Mouse (Mus musculus) forebrain, embryonic 14.5 days (tissue): ENCODE results near the gene Tbc1d22a. TPM values are rescaled to one million over a fixed set of nuclear protein-coding genes. Genes with fewer than 3 reads are reported as not detected.
A peak's percentile ranks its signal among the peaks of the same experiment; 100 is the strongest.

ENCODE experiments used
- ATAC-seq: fragments of 200-750 bp; cut with Nextera tagmentation; 2 replicates; pipeline ENCODE4 v1.8.0; 2017; ENCODE audit warnings: mild to moderate bottlenecking, moderate library complexity
- DNase-seq: peaks from one replicate; pipeline ENCODE4 v3.0.0-alpha.2; 2015; ENCODE audit warnings: low spot score
- H3K27ac ChIP-seq: fragments of 300-500 bp; sonication (generic); 2 replicates; pipeline ENCODE4 v1.5.1; 2014; ENCODE audit warnings: low read depth, mild to moderate bottlenecking, control low read depth, low read length, moderate library complexity
- H3K27me3 ChIP-seq: fragments of 300-500 bp; sonication (generic); replicated peaks from 2 replicates; pipeline ENCODE4 v1.6.1; 2014; ENCODE audit warnings: low read length, control low read depth, mixed read lengths; ENCODE audit not compliant: control insufficient read depth, insufficient read depth
- H3K36me3 ChIP-seq: fragments of 300-500 bp; sonication (generic); 2 replicates; pipeline ENCODE4 v1.6.1; 2014; ENCODE audit warnings: low read length, control low read depth; ENCODE audit not compliant: control insufficient read depth, insufficient read depth
- H3K4me1 ChIP-seq: fragments of 300-500 bp; sonication (generic); 2 replicates; pipeline ENCODE4 v1.6.1; 2014; ENCODE audit warnings: antibody characterized with exemption, low read length, control low read depth; ENCODE audit not compliant: control insufficient read depth, insufficient read depth
- H3K4me2 ChIP-seq: fragments of 300-500 bp; sonication (generic); 2 replicates; pipeline ENCODE4 v1.6.1; 2014; ENCODE audit warnings: mild to moderate bottlenecking, control low read depth, low read length
- H3K4me3 ChIP-seq: fragments of 300-500 bp; sonication (generic); 2 replicates; pipeline ENCODE4 v1.5.1; 2014; ENCODE audit warnings: low read depth, low read length, control low read depth
- H3K9ac ChIP-seq: fragments of 300-500 bp; sonication (generic); 2 replicates; pipeline ENCODE4 v1.6.1; 2014; ENCODE audit warnings: mild to moderate bottlenecking, low read length, control low read depth, moderate library complexity
- H3K9me3 ChIP-seq: fragments of 300-500 bp; sonication (generic); replicated peaks from 2 replicates; pipeline ENCODE4 v1.6.1; 2016; ENCODE audit warnings: low read length, control low read depth, mixed read lengths; ENCODE audit not compliant: control insufficient read depth
- WGBS: fragments of 180-500 bp; shearing (Covaris S2); extraction: QIAGEN DNeasy Blood & Tissue Kit; methylation state at CpG from one replicate; pipeline ENCODE4 v1.1.7; 2014; 5-methylcytosine and 5-hydroxymethylcytosine counted together
- polyA plus RNA-seq: library from polyadenylated mRNA; unstranded; fragments of >200 nt; fragmentation: Nextera tagmentation; extraction: Ambion mirVana; gene quantifications from 2 replicates; pipeline ENCODE4 v1.2.1, GENCODE M21; 2014

Gene Tbc1d22a
- polyA plus RNA-seq, 1 experiment from 2014 or later = 8.0 TPM

DNA sequence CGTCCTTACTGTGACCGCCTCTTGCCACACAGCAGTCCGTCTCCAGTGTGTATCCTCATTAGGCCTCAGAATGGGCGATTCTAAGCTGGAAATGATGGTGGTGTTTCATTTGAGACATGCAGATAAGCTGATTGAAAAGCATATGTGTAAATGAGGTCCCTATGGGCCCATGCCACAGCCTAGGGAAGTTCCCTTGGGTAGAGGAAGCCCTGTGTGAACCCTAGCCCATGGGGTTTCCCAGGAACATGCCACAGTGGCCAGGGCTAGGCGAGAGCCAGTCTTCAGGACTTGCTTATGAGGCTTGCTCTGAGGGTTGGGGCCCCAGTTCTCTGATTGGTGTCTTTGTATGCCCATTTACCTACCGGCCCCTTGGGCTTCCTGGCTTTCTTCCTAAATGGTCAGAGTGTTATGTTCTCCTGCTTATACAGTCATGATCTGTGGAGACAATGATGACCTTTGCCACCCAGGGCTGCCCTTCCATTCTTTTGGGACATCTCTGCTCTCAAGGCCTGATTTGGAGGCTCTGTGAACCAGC lies 161.7 kb downstream of the Tbc1d22a start:
- Histone ChIP-seq H3K9me3 (no peaks in the 10 kb centered on the region), H3K36me3 (no peaks in the 10 kb centered on the region), H3K27ac (no peak overlapping the region), H3K27me3 (no peaks in the 10 kb centered on the region), H3K4me3 (no peak overlapping the region), H3K9ac (no peak overlapping the region), H3K4me2 (no peak overlapping the region), H3K4me1 (no peaks in the 10 kb centered on the region)
- DNase-seq = no peak
- WGBS = 84% methylated on average over 6 of the region's 6 CpGs
- no peak for ATAC-seq

DNA sequence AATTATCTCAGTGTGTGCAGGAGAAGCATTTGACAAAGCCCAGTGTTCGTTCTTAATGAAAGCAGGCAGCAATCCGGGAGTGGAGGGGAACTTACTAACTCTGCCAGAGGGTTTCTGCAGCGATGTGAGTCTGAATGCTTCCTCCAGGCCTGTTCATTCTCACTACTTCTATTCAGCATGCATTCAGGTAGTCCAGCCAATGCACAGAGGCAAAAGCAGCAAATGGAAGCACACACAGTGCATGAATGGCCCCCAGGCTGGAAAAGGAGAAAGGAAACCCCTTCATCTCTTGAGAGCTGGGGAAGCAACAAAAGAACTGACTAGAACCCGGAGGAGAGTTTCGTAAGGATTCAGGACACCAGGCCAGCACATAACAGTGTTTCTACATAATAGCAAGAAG lies 169.0 kb downstream of the Tbc1d22a start:
- DNase-seq (peak; percentile 46), ATAC-seq (no peak)
- Histone ChIP-seq H3K4me3 (no peak overlapping the region), H3K27ac (no peak overlapping the region), H3K27me3 (no peaks in the 10 kb centered on the region), H3K9me3 (no peaks in the 10 kb centered on the region), H3K9ac (no peak overlapping the region), H3K36me3 (no peaks in the 10 kb centered on the region), H3K4me1 (no peaks in the 10 kb centered on the region; the same call in 1 of the 2 replicates), H3K4me2 (no peak overlapping the region)
- WGBS = 14% methylated on average over 5 of the region's 5 CpGs

DNA sequence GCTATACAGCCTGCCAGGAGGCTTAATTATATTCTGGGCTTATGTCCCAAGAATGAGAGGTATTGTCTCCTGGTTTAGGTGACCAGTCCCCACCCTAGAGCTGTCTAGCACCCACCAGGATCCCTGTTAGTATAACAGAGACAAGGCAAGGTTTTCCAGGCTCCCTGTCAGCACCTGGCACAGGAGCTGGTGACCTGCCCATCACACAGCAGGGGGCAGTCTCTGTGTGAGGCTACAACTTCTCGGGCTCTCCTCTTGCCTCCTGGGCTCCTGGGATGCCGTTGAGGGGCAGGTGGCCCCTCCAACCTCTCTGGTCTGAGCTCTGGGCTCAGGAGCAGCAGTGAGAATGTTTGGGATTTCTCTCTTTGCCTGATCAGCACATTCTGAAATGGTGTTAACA lies 171.2 kb downstream of the Tbc1d22a start:
- no peak overlapping the region for H3K4me2 ChIP-seq
- WGBS = 53% methylated on average over 2 of the region's 2 CpGs
- H3K36me3 ChIP-seq = no peaks in the 10 kb centered on the region
- no peaks in the 10 kb centered on the region for H3K9me3 ChIP-seq
- no peak overlapping the region for H3K9ac ChIP-seq
- no peak overlapping the region for H3K27ac ChIP-seq
- H3K4me3 ChIP-seq = no peak overlapping the region
- H3K27me3 ChIP-seq = no peaks in the 10 kb centered on the region
- H3K4me1 ChIP-seq = no peaks in the 10 kb centered on the region; the same call in 1 of the 2 replicates
- DNase-seq (no peak), ATAC-seq (no peak)

DNA sequence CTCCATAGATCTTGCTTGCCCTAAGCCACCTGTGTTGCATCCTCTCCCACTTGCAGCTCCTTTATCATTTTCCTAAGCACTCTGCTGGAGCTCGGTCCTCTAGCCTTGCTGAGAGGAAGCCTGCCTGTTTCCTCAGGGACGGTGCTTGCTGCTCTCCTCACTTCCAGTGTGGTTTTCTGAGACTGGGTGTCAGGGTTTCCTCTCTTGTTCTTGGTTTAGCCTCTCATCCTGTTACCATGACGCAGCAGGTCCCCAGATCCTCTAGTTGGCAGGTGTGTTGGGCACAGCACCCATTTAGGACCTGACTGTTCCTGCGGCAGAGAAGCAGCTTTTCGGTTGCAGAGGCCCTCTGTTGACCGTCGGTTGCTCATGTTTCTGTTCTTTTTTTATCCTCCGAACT lies 172.1 kb downstream of the Tbc1d22a start:
- Histone ChIP-seq H3K9me3 (no peaks in the 10 kb centered on the region), H3K9ac (no peak overlapping the region), H3K4me1 (no peaks in the 10 kb centered on the region; the same call in 1 of the 2 replicates), H3K36me3 (no peaks in the 10 kb centered on the region), H3K4me3 (no peak overlapping the region), H3K27me3 (no peaks in the 10 kb centered on the region), H3K27ac (no peak overlapping the region), H3K4me2 (no peak overlapping the region)
- DNase-seq = no peak
- ATAC-seq = no peak
- 80% methylated on average over 8 of the region's 8 CpGs for WGBS

DNA sequence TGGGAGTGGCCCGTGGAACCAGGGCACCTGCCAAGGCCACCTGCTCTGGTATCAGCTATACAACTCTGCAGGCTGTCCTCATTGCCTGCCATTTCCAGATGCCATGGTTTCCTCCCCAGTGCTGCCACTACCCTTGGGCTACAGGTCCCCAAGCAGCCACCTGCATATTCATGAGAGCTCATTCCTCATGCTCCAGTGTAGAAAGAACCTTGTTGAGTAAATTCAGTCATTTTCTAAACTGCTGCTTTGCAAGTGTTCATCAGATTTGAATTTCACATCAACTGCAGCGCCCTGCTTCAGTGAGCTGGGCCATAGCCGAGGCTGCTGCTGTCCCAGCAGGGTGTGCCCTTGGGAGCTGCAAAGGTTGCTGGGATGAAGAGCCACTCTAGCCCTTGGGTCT lies 174.3 kb downstream of the Tbc1d22a start:
- DNase-seq (peak; percentile 27), ATAC-seq (no peak)
- Histone ChIP-seq H3K36me3 (no peaks in the 10 kb centered on the region), H3K27me3 (no peaks in the 10 kb centered on the region), H3K4me3 (no peak overlapping the region), H3K4me2 (no peak overlapping the region), H3K4me1 (no peaks in the 10 kb centered on the region; the same call in 1 of the 2 replicates), H3K9me3 (no peaks in the 10 kb centered on the region), H3K27ac (no peak overlapping the region), H3K9ac (no peak overlapping the region)
- 57% methylated on average over 3 of the region's 3 CpGs for WGBS

DNA sequence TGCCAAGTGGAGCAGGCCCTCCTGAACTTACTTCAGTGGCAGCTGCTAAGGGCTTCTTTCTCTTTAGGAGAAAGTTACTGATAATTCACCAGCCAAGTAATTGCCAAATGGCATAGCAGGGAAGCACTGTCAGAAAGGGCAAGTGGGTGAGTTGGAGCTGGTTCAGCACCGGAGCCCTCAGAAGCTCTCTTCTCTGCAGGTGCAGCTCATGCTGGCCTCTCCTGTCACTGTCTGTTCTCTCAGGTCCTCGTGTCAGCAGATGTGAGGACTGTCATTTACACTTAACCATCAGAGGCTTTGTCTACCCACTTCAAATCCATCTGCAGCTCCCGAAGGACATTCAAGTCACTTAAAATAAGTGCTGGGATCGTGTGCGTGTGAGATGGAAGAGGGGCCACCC lies 190.6 kb downstream of the Tbc1d22a start:
- Histone ChIP-seq H3K4me3 (no peak overlapping the region), H3K27me3 (no peaks in the 10 kb centered on the region), H3K9me3 (no peaks in the 10 kb centered on the region), H3K4me1 (no peaks in the 10 kb centered on the region), H3K4me2 (no peak overlapping the region), H3K27ac (no peak overlapping the region), H3K36me3 (no peaks in the 10 kb centered on the region), H3K9ac (no peak overlapping the region)
- DNase-seq = no peak
- 80% methylated on average over 5 of the region's 5 CpGs for WGBS
- no peak for ATAC-seq

DNA sequence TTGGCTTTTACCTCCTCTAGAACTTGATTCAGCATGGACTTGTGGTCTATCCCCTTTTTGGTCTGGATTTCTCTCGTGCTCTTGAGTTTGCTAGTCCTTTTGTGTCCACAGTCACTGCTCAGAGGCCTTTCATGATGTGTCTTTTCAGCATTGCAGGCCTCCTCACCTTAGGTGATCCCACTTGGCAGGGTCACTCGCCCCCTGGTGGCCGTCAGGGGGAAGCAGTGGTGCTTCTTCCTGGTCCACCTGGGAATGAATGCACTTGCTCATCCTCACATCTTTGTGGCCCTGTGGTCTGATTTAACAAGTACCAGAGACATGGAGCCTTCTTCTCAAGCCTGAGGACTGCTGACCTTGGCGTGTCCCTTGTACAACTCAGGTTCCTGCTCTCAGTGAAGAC lies 191.3 kb downstream of the Tbc1d22a start:
- no peak overlapping the region for H3K4me2 ChIP-seq
- H3K4me1 ChIP-seq = no peaks in the 10 kb centered on the region
- H3K27ac ChIP-seq = no peak overlapping the region
- ATAC-seq = no peak
- H3K4me3 ChIP-seq = no peak overlapping the region
- H3K27me3 ChIP-seq = no peaks in the 10 kb centered on the region
- H3K9ac ChIP-seq = no peak overlapping the region
- no peaks in the 10 kb centered on the region for H3K36me3 ChIP-seq
- H3K9me3 ChIP-seq = no peaks in the 10 kb centered on the region
- 17% methylated on average over 4 of the region's 4 CpGs for WGBS
- DNase-seq = peak; percentile 46

DNA sequence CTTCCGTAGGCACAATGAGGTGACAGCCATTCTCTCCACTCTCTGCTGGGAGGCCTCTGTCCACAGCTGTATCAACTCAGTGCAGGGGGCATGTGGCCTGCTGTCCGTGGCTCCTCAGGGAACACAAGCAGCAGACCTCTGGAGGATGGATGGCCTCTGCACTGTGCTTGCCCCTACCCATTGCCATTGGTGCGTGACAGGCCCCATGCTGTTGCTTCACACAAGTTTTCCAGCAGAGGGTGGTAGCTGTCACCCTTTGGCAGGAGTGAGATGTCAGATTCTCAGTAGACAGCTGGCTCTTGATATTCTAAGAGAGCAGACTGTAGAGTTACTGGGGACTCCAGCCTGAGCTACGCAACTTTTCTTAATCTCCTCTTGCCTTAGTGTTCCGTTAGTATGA lies 195.1 kb downstream of the Tbc1d22a start:
- Histone ChIP-seq H3K4me3 (no peak overlapping the region), H3K27me3 (no peaks in the 10 kb centered on the region; the same call in 1 of the 2 replicates), H3K27ac (no peak overlapping the region), H3K36me3 (no peaks in the 10 kb centered on the region), H3K4me1 (peaks cover 5% of the 10 kb centered on the region), H3K9ac (no peak overlapping the region), H3K9me3 (no peaks in the 10 kb centered on the region), H3K4me2 (no peak overlapping the region)
- ATAC-seq = peak; percentile 59; the same call in 1 of the 2 replicates
- DNase-seq = peak; percentile 66
- 80% methylated on average over 5 of the region's 5 CpGs for WGBS

DNA sequence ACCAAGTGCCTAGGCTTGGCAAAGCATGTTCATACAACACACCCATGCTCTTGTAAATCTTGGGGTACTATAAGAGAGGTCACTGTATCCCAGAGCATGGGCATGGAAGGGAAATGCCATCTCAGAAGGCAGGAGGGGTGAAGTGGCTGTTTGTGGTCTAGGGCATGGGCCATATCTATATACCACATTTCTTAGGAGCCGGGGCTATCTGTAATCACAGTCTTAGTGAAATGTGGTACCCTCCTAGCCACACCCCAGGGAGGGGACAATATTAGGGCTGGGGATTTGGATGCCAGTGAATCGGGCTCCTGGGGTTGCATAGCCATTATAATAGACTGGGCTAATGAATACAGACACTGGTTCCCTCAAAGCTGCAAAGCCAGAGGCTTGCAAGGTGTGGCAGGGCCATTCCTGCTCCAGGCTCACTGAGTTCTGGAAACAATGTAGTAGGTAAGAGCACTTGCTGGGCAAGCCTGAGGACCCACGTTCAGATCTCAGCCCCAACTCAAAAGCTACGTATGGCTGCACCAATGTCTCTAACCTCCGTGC lies 197.3 kb downstream of the Tbc1d22a start:
- Histone ChIP-seq H3K9me3 (no peaks in the 10 kb centered on the region), H3K4me2 (no peak overlapping the region), H3K27ac (no peak overlapping the region), H3K4me3 (no peak overlapping the region), H3K36me3 (no peaks in the 10 kb centered on the region), H3K27me3 (no peaks in the 10 kb centered on the region; the same call in 1 of the 2 replicates), H3K4me1 (peaks cover 24% of the 10 kb centered on the region), H3K9ac (no peak overlapping the region)
- 64% methylated on average over 5 of the region's 5 CpGs for WGBS
- no peak for DNase-seq
- no peak for ATAC-seq
